In genomic region chr8:119311412-119311811, GRCm38 (mm10) we compare ENCODE assay signal across 9 mouse cellular contexts. TPM values are rescaled to one million over a fixed set of nuclear protein-coding genes. Genes with fewer than 3 reads are reported as not detected.
DNase-seq lines count a peak whose midpoint lies in the region; TF ChIP-seq lines count a peak whose summit lies in the region.
"Had no signal": no experiment of that assay in that cellular context is flagged by ENCODE, and none has a peak within 500 bp of the region (broad histone marks: within the 10 kb centered on the region; RNA-seq: fewer than 3 reads in every experiment).

No protein-coding gene starts in this region.

- H3K4me3 ChIP-seq in heart, adult 2 months: no peak overlapping the region
- no peak overlapping the region for H3K4me3 ChIP-seq in forebrain, embryonic 10.5 days
- H3K4me3 ChIP-seq: midbrain, embryonic 12.5 days had no signal

- intact Hi-C loops in heart, adult 2 months (cut with DNase I): loop anchor here (1.0 kb wide), 1 partner anchor 73 kb away; no protein-coding TSS in a partner anchor

- H3K79me2 ChIP-seq in heart, adult 2 months (replicated peaks; ENCODE audit: control insufficient read depth, insufficient read depth, low read length): no peaks in the 10 kb centered on the region; the same call in 1 of the 2 replicates

- H3K4me1 ChIP-seq in heart, adult 2 months (ENCODE audit: control insufficient read depth, insufficient read depth, low read length): no peaks in the 10 kb centered on the region
- no peaks in the 10 kb centered on the region for H3K4me1 ChIP-seq in forebrain, embryonic 10.5 days
- H3K4me1 ChIP-seq: midbrain, embryonic 12.5 days had no signal

- WGBS in heart, adult 2 months: 41% methylated on average over 3 of the region's 3 CpGs
- 21% methylated on average over 3 of the region's 3 CpGs for WGBS in large intestine, adult 2 months
- 27% methylated on average over 3 of the region's 3 CpGs for WGBS in forebrain, embryonic 10.5 days

- peaks cover 5% of the 10 kb centered on the region; the same call in 1 of the 2 replicates for H3K9me3 ChIP-seq in forebrain, embryonic 10.5 days

- no peaks in the 10 kb centered on the region for H3K36me3 ChIP-seq in heart, adult 2 months (ENCODE audit: control insufficient read depth, insufficient read depth, low read length)
- H3K36me3 ChIP-seq in forebrain, embryonic 10.5 days (replicated peaks): no peaks in the 10 kb centered on the region
- H3K36me3 ChIP-seq: midbrain, embryonic 12.5 days had no signal

- DNase-seq in heart, adult 2 months: no peak
- no peak for DNase-seq in heart, adult 11 months
- peak; percentile 5 for DNase-seq in urinary bladder, postnatal 25 days (ENCODE audit: low spot score)
- no peak for DNase-seq in urinary bladder, adult 2 months (ENCODE audit: low spot score)
- peak; percentile 6 for DNase-seq in large intestine, adult 2 months (ENCODE audit: low read depth, low spot score)
- DNase-seq in thymus, postnatal 4 days: peak; percentile 60
- no peak for DNase-seq in forebrain, embryonic 10.5 days (ENCODE audit: extremely low spot score, low spot score)
- no peak for DNase-seq in gastrocnemius, adult 8-10 months (ENCODE audit: low spot score in 2 of 2)

- TF ChIP-seq CTCF in heart, adult 2 months (IDR thresholded peaks at IDR 0.05): peak; percentile 75

- no peaks in the 10 kb centered on the region; the same call in 1 of the 2 replicates for H3K27me3 ChIP-seq in heart, adult 2 months (ENCODE audit: control insufficient read depth, insufficient read depth, low read length)
- no peaks in the 10 kb centered on the region for H3K27me3 ChIP-seq in forebrain, embryonic 10.5 days (ENCODE audit: poor library complexity, severe bottlenecking)
- H3K27me3 ChIP-seq: midbrain, embryonic 12.5 days had no signal

- no peak overlapping the region for H3K9ac ChIP-seq in heart, adult 2 months (ENCODE audit: low read depth, low read length)
- H3K9ac ChIP-seq: midbrain, embryonic 12.5 days had no signal

- TF ChIP-seq POLR2A in heart, adult 2 months (IDR thresholded peaks at IDR 0.05; ENCODE audit: insufficient read depth, low read depth, low read length): no peak

- no peak overlapping the region for H3K27ac ChIP-seq in heart, adult 2 months
- no peak overlapping the region for H3K27ac ChIP-seq in forebrain, embryonic 10.5 days
- H3K27ac ChIP-seq: midbrain, embryonic 12.5 days had no signal

- no peak for TF ChIP-seq EP300 in heart, adult 2 months (IDR thresholded peaks at IDR 0.05; ENCODE audit: insufficient read depth, low read depth, low read length)

RNA-seq across cellular contexts. Expression of gene Hsbp1, which starts 32.9 kb away (rescaled TPM):
- 100 to 1,000 TPM; 148 to 159 TPM for total RNA-seq in heart, adult 2 months (2021)
- polyA plus RNA-seq in heart, adult 2 months (2012; rRNA removed): 132 and 216 TPM in 2 replicates
- 215 and 252 TPM in 2 replicates for polyA plus RNA-seq in urinary bladder, adult 2 months (2012; rRNA removed)
- 92.3 and 106 TPM in 2 replicates for polyA plus RNA-seq in large intestine, adult 2 months (2012; rRNA removed)
- polyA plus RNA-seq in forebrain, embryonic 10.5 days (2016; fragmentation: Nextera tagmentation; extraction: Ambion mirVana): 246 and 255 TPM in 2 replicates
- total RNA-seq in gastrocnemius, adult 8-10 months (2022): 100 to 1,000 TPM; 133 to 148 (median 143) TPM

Comparison
In these comparisons a context has a peak if more than half of its experiments do, and no peak if none do; other contexts are left out.
1. DNase-seq: peak in urinary bladder, postnatal 25 days (single experiment), large intestine, adult 2 months (single experiment) and thymus, postnatal 4 days (single experiment); none in heart, adult 2 months (0 of 2), heart, adult 11 months (single experiment), urinary bladder, adult 2 months (single experiment), forebrain, embryonic 10.5 days (single experiment) and gastrocnemius, adult 8-10 months (0 of 2).